Mouse (Mus musculus): Measurements from ENCODE around the gene Dpm2.

GRCm38 (mm10) chr2:32575586-32576160 lies 5.0 kb downstream of the Dpm2 start, which contains the start of gene 9430097D07Rik:
- TF ChIP-seq CTCF (IDR thresholded peaks at IDR 0.05; ENCODE audit: insufficient read depth, low read length): no peak
- TF ChIP-seq POLR2A (IDR thresholded peaks at IDR 0.05; ENCODE audit: borderline replicate concordance, extremely low read depth, low read depth, low read length): no peak

Measured in lung, adult 2 months (tissue).